Mouse (Mus musculus) adrenal gland (tissue): Measurements from ENCODE around the gene Apbb1.

Experiments used
- intact Hi-C: fragments of 180-260 bp; cut with DNase I; formaldehyde crosslinking; loops from one replicate; pipeline ENCODE4 v1.15.1; 2025

Apbb1 gene

GRCm38 (mm10) chr7:105572949-105573348 is 8.5 kb downstream of the Apbb1 start:
- intact Hi-C loops, result no loop called here

- intact Hi-C loops, result no loop called here
These were observed 10.7 kb downstream of the Apbb1 start for GRCm38 (mm10) chr7:105570756-105571155.

- intact Hi-C loops, result no loop called here
These were observed 11.6 kb downstream of the Apbb1 start for GRCm38 (mm10) chr7:105569512-105570496.

GRCm38 (mm10) chr7:105568988-105569471 is 12.4 kb downstream of the Apbb1 start:
- intact Hi-C loops, result no loop called here

GRCm38 (mm10) chr7:105568583-105568982 is 12.9 kb downstream of the Apbb1 start:
- intact Hi-C loops, result no loop called here

- intact Hi-C loops, result no loop called here
These were observed 16.2 kb downstream of the Apbb1 start for GRCm38 (mm10) chr7:105565071-105565836.

GRCm38 (mm10) chr7:105563367-105563766 is 18.1 kb downstream of the Apbb1 start:
- intact Hi-C loops, result no loop called here

GRCm38 (mm10) chr7:105562317-105562716 is 19.1 kb downstream of the Apbb1 start:
- intact Hi-C loops, result no loop called here

- intact Hi-C loops, result loop anchor here (10.0 kb wide), 1 partner anchor 176 kb away; the partner anchor contains the start of genes Ilk and Rrp8
These were observed 22.4 kb downstream of the Apbb1 start for GRCm38 (mm10) chr7:105559016-105559415.

GRCm38 (mm10) chr7:105557671-105558070 is 23.8 kb downstream of the Apbb1 start:
- intact Hi-C loops, result loop anchor here (10.0 kb wide), 1 partner anchor 177 kb away; the partner anchor contains the start of genes Ilk and Rrp8

- intact Hi-C loops, result loop anchor here (10.0 kb wide), 1 partner anchor 178 kb away; the partner anchor contains the start of genes Ilk and Rrp8
These were observed 25.0 kb downstream of the Apbb1 start for GRCm38 (mm10) chr7:105556406-105556805.

GRCm38 (mm10) chr7:105555571-105555970 is 25.9 kb downstream of the Apbb1 start:
- intact Hi-C loops, result loop anchor here (10.0 kb wide), 1 partner anchor 179 kb away; the partner anchor contains the start of genes Ilk and Rrp8

- intact Hi-C loops, result loop anchor here (5.0 to 10.0 kb wide), 2 partner anchors 48 to 180 kb away; partner anchors contain the start of genes Hpx, Ilk and Rrp8
These were observed 27.1 kb downstream of the Apbb1 start, which contains the start of gene Smpd1 for GRCm38 (mm10) chr7:105554212-105554942. Gene Smpd1 (plus strand): TSS chr7:105554360.

- intact Hi-C loops, result loop anchor here (5.0 to 10.0 kb wide), 2 partner anchors 49 to 181 kb away; partner anchors contain the start of genes Hpx, Ilk and Rrp8
These were observed 27.8 kb downstream of the Apbb1 start for GRCm38 (mm10) chr7:105553456-105554211.

GRCm38 (mm10) chr7:105549035-105549434 is 32.4 kb downstream of the Apbb1 start:
- intact Hi-C loops, result no loop called here

GRCm38 (mm10) chr7:105547970-105548369 is 33.5 kb downstream of the Apbb1 start:
- intact Hi-C loops, result no loop called here

- intact Hi-C loops, result no loop called here
These were observed 35.5 kb downstream of the Apbb1 start for GRCm38 (mm10) chr7:105545986-105546385.

GRCm38 (mm10) chr7:105534162-105534561 is 47.3 kb downstream of the Apbb1 start:
- intact Hi-C loops, result loop anchor here (1.0 kb wide), 1 partner anchor 69 kb away; no protein-coding TSS in a partner anchor

GRCm38 (mm10) chr7:105528094-105528493 is 53.4 kb downstream of the Apbb1 start:
- intact Hi-C loops, result loop anchor here (5.0 kb wide), 3 partner anchors 121 to 356 kb away; no protein-coding TSS in a partner anchor
